Mouse (Mus musculus) ES-E14 (cell line): ENCODE data around the gene Ano7.

Source experiments
- CHD2 ChIP-seq: IDR thresholded peaks from 2 replicates; pipeline ENCODE4 v1.6.1; 2014; ENCODE audit warnings: mild to moderate bottlenecking, low read depth, low read length, inconsistent platforms
- HCFC1 ChIP-seq: IDR thresholded peaks from 2 replicates; pipeline ENCODE4 v1.6.1; 2012; ENCODE audit warnings: low read length, inconsistent platforms, borderline replicate concordance; ENCODE audit not compliant: insufficient read depth
- MAFK ChIP-seq: IDR thresholded peaks from 2 replicates; pipeline ENCODE4 v1.6.1; 2014; ENCODE audit warnings: mild to moderate bottlenecking, low read depth, low read length, inconsistent platforms; ENCODE audit not compliant: insufficient read depth
- ZC3H11A ChIP-seq: IDR thresholded peaks from 2 replicates; pipeline ENCODE4 v1.6.1; 2012; ENCODE audit warnings: low read depth, mild to moderate bottlenecking, inconsistent platforms, low read length, borderline replicate concordance

DNA sequence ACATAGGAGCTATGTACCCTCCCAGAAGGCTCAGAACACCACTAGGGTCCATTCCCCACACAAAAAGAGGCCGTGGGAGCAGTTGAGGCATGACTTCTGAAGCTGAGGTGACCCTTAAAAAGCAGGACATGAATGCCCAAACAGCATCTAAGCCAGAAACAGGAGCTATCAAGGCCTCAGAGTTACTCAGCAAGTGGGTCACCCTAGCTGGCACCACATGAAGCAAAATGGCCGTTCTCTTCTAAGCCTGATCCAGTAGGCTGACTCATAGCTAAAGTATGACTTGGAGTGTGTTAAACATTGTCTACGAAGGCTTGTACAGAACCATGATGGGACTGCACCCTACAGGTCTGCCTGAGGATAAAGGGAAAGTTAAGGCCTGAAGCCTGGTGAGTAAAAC is 47.3 kb upstream of the Ano7 start:
- no peak for TF ChIP-seq CHD2
- TF ChIP-seq ZC3H11A: no peak
- no peak for TF ChIP-seq HCFC1
- TF ChIP-seq MAFK: no peak
